ENCODE assay signal across 8 mouse cellular contexts in genomic region chr5:35757639-35758001, GRCm38 (mm10). TPM values are rescaled to one million over a fixed set of nuclear protein-coding genes. Genes with fewer than 3 reads are reported as not detected.
DNase-seq lines count a peak whose midpoint lies in the region; ATAC-seq and TF ChIP-seq lines count a peak whose summit lies in the region.

Gene Ablim2 (plus strand): TSS chr5:35757880.

- DNase-seq in ES-CJ7 (ENCODE audit: low read depth, low spot score): peak; percentile 97
- DNase-seq in cerebellum, adult 2 months: peak; percentile 97 to 99
- DNase-seq in layer of hippocampus, adult 8-10 months (ENCODE audit: low spot score in 2 of 2): peak; percentile 95 to 96
- peak; percentile 91 for DNase-seq in lung, embryonic 14.5 days
- DNase-seq in testis, postnatal 14 days (ENCODE audit: low spot score): peak; percentile 93

- H3K4me2 ChIP-seq in lung, embryonic 14.5 days: peak within 1 kb of the TSS; percentile 98

- peak; percentile 86 for TF ChIP-seq POLR2A in cerebellum, adult 2 months (IDR thresholded peaks at IDR 0.05; ENCODE audit: borderline replicate concordance, insufficient read depth, low read length)

- TF ChIP-seq CTCF in cerebellum, adult 2 months (IDR thresholded peaks at IDR 0.05; ENCODE audit: borderline replicate concordance, insufficient read depth, low read depth, low read length): no peak
- no peak; the same call in 1 of the 2 replicates for TF ChIP-seq CTCF in lung, embryonic 14.5 days (IDR thresholded peaks at IDR 0.05; ENCODE audit: low read depth)

- H3K9me3 ChIP-seq in lung, embryonic 14.5 days (ENCODE audit: low read depth, low read length): no peaks in the 10 kb centered on the region

- H3K27me3 ChIP-seq in cerebellum, adult 2 months (ENCODE audit: control insufficient read depth, insufficient read depth, low read length): no peaks in the 10 kb centered on the region
- peaks cover 46% of the 10 kb centered on the region for H3K27me3 ChIP-seq in lung, embryonic 14.5 days (ENCODE audit: insufficient read depth, low read length)

- under 1% methylated on average over 35 of the region's 35 CpGs for WGBS in cerebellum, adult 2 months
- WGBS in lung, embryonic 14.5 days: under 1% methylated on average over 35 of the region's 35 CpGs

- H3K9ac ChIP-seq in lung, embryonic 14.5 days: peak within 1 kb of the TSS; percentile 48

- peaks cover 8% of the 10 kb centered on the region for H3K4me1 ChIP-seq in cerebellum, adult 2 months (ENCODE audit: control insufficient read depth, insufficient read depth, low read length)
- no peaks in the 10 kb centered on the region for H3K4me1 ChIP-seq in lung, embryonic 14.5 days (ENCODE audit: insufficient read depth)

- H3K36me3 ChIP-seq in lung, embryonic 14.5 days (ENCODE audit: insufficient read depth): no peaks in the 10 kb centered on the region

- peak within 1 kb of the TSS; percentile 42 for H3K27ac ChIP-seq in cerebellum, adult 2 months (ENCODE audit: insufficient read depth, low read length)
- H3K27ac ChIP-seq in lung, embryonic 14.5 days (ENCODE audit: low read depth): no peak within 1 kb of the TSS

- peak within 1 kb of the TSS; percentile 75 for H3K4me3 ChIP-seq in cerebellum, adult 2 months (replicated peaks; ENCODE audit: insufficient read depth, low read depth, low read length)
- H3K4me3 ChIP-seq in lung, embryonic 14.5 days (ENCODE audit: low read depth, low read length): peak within 1 kb of the TSS; percentile 53

- ATAC-seq in frontal cortex, adult (ENCODE audit: low TSS enrichment): peak; percentile 83
- peak; percentile 93 to 94 for ATAC-seq in hematopoietic stem cell, adult 5-6 weeks (replicated peaks in 1 of 2; ENCODE audit: insufficient read depth in 1 of 2, low FRiP score in 2 of 2, low TSS enrichment in 1 of 2, low read depth in 1 of 2, poor library complexity in 2 of 2, severe bottlenecking in 2 of 2)
- peak; percentile 96 for ATAC-seq in lung, embryonic 14.5 days (ENCODE audit: insufficient read depth)
- peak; percentile 81 for ATAC-seq in neutrophil, adult 5-6 weeks (ENCODE audit: extremely low read depth, insufficient number of reproducible peaks, low FRiP score, poor library complexity, severe bottlenecking)

RNA-seq across cellular contexts. Expression of gene Ablim2, which starts in this region (rescaled TPM):
- 89.2 and 99.9 TPM in 2 replicates for polyA plus RNA-seq in cerebellum, adult 2 months (2012; rRNA removed)
- total RNA-seq in hematopoietic stem cell, adult 5-6 weeks (2017): 3.7 TPM in 1 of 2 replicates, not detected in the other
- total RNA-seq in layer of hippocampus, adult 8-10 months (2022): 100 to 1,000 TPM; 114 to 158 (median 135) TPM
- 0.36 and 0.45 TPM in 2 replicates for polyA plus RNA-seq in lung, embryonic 14.5 days (2014; fragmentation: Nextera tagmentation; extraction: Ambion mirVana)
- total RNA-seq in neutrophil, adult 5-6 weeks (2017): not detected in 2 replicates

Comparison
In these comparisons a context has a peak if more than half of its experiments do, and no peak if none do; other contexts are left out.
1. RNA of gene Ablim2 (total RNA-seq): 114 to 158 TPM in layer of hippocampus, adult 8-10 months; 3.7 TPM in hematopoietic stem cell, adult 5-6 weeks and not detected in neutrophil, adult 5-6 weeks; every median in the first group is over 10 times any median in the second.
2. RNA of gene Ablim2 (polyA plus RNA-seq): 89.2 to 99.9 TPM in cerebellum, adult 2 months; 0.36 to 0.45 TPM in lung, embryonic 14.5 days; every median in the first group is over 10 times any median in the second.
3. Peak in DNase-seq, ATAC-seq, H3K4me3 ChIP-seq, H3K9ac ChIP-seq and H3K4me2 ChIP-seq in lung, embryonic 14.5 days; RNA of the gene not detected or under 1 TPM.
4. Peak in ATAC-seq in neutrophil, adult 5-6 weeks; RNA of the gene not detected or under 1 TPM.
5. Peak in every context shown above with its lines, with median percentiles within 50 percentile points of each other: DNase-seq and ATAC-seq.